Mouse (Mus musculus): ENCODE measurements around the gene Tmem210. TPM values are rescaled to one million over a fixed set of nuclear protein-coding genes. Genes with fewer than 3 reads are reported as not detected.

Gene Tmem210
- polyA plus RNA-seq, 1 experiment from 2014 or later = not detected

DNA sequence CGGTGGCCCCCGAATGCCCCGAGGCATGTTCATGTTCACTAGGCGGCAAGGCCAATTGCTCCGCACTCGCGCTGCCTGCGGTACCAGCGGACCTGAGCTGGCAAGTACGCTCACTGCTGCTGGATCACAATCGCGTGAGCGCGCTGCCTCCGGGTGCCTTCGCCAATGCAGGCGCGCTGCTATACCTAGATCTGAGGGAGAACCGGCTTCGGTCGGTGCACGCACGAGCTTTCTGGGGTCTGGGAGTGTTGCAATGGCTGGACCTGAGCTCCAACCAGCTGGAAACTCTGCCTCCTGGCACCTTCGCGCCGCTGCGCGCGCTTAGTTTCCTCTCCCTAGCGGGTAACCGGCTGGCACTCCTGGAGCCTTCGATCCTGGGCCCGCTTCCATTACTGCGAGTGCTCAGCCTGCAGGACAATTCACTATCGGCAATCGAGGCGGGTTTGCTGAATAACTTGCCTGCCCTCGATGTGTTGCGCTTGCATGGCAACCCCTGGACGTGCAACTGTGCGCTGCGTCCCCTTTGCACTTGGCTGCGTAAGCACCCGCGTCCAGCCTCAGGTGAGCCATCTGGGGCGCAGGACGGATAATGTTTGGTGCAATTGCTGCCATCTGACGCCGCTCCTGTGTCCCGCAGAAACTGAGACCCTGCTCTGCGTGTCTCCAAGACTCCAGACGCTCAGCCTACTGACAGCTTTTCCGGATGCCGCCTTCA lies 2.3 kb downstream of the Tmem210 start:
- peaks cover 12% of the 10 kb centered on the region for H3K36me3 ChIP-seq
- 1% methylated on average over 54 of the region's 54 CpGs for WGBS
- H3K4me1 ChIP-seq = peaks cover 36% of the 10 kb centered on the region
- peak overlapping the region; percentile 61 for H3K4me2 ChIP-seq
- peaks cover 72% of the 10 kb centered on the region for H3K27me3 ChIP-seq
- H3K4me3 ChIP-seq (replicated peaks) = peak overlapping the region; percentile 25
- ATAC-seq (replicated peaks; ENCODE audit: low FRiP score) = no peak
- H3K9ac ChIP-seq = no peak overlapping the region
- H3K9me3 ChIP-seq (replicated peaks) = no peaks in the 10 kb centered on the region
- no peak overlapping the region for H3K27ac ChIP-seq

- H3K27me3 ChIP-seq = peaks cover 77% of the 10 kb centered on the region
- ATAC-seq (replicated peaks; ENCODE audit: low FRiP score) = no peak
- peaks cover 36% of the 10 kb centered on the region for H3K4me1 ChIP-seq
- no peaks in the 10 kb centered on the region for H3K9me3 ChIP-seq (replicated peaks)
- under 1% methylated on average over 18 of the region's 18 CpGs for WGBS
- no peak overlapping the region for H3K9ac ChIP-seq
- peak overlapping the region; percentile 25 for H3K4me3 ChIP-seq (replicated peaks)
- H3K27ac ChIP-seq = no peak overlapping the region
- H3K4me2 ChIP-seq = peak overlapping the region; percentile 61
- H3K36me3 ChIP-seq = peaks cover 7% of the 10 kb centered on the region
These were observed 2.8 kb downstream of the Tmem210 start for GRCm38 (mm10) chr2:25290816-25291130.

GRCm38 (mm10) chr2:25291184-25292053 lies 3.5 kb downstream of the Tmem210 start:
- H3K4me2 ChIP-seq = peak overlapping the region; percentile 61
- peaks cover under 1% of the 10 kb centered on the region; the same call in 1 of the 2 replicates for H3K36me3 ChIP-seq
- 0 out of 2 replicates have a peak, but pooled peaks have one; percentile 16 for ATAC-seq (replicated peaks; ENCODE audit: low FRiP score)
- WGBS = 5% methylated on average over 32 of the region's 32 CpGs
- peaks cover 83% of the 10 kb centered on the region for H3K27me3 ChIP-seq
- H3K27ac ChIP-seq = no peak overlapping the region
- H3K9me3 ChIP-seq (replicated peaks) = no peaks in the 10 kb centered on the region
- H3K9ac ChIP-seq = no peak overlapping the region
- peak overlapping the region; percentile 40 for H3K4me3 ChIP-seq (replicated peaks)
- peaks cover 30% of the 10 kb centered on the region for H3K4me1 ChIP-seq

- H3K4me3 ChIP-seq (replicated peaks) = peak overlapping the region; percentile 40
- H3K4me2 ChIP-seq = peak overlapping the region; percentile 61
- no peaks in the 10 kb centered on the region for H3K36me3 ChIP-seq
- H3K9me3 ChIP-seq (replicated peaks) = no peaks in the 10 kb centered on the region
- H3K4me1 ChIP-seq = peaks cover 30% of the 10 kb centered on the region
- H3K27ac ChIP-seq = no peak overlapping the region
- H3K9ac ChIP-seq = 0 out of 2 replicates have a peak overlapping the region, but pooled peaks have one; percentile 17
- 2% methylated on average over 40 of the region's 43 CpGs for WGBS
- ATAC-seq (replicated peaks; ENCODE audit: low FRiP score) = peak; percentile 23; the same call in 1 of the 2 replicates
- peaks cover 89% of the 10 kb centered on the region for H3K27me3 ChIP-seq
These were observed 4.2 kb downstream of the Tmem210 start for GRCm38 (mm10) chr2:25292054-25292544.

DNA sequence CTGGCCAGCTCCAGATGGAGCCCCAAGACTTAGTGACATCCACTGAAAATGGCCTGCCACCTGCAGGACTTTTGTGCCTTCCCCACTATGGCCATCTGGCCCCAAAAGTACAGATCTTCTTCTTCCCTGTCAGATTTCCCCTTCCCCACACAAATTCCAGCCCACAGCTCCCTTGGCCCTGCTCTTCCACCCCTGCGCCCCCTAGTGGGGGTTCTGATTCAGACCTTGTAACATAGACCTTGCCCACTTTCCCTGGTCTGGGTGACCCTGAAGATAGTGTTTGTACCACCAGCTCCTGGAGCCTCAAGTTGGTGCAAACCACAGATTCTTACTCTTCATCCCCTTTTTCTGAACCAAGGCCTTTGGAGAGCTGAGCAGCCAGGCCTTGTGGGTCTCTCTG lies 4.9 kb downstream of the Tmem210 start:
- Histone ChIP-seq H3K27me3 (peaks cover 91% of the 10 kb centered on the region), H3K4me3 (replicated peaks) (no peak overlapping the region)
- no peak for ATAC-seq (replicated peaks; ENCODE audit: low FRiP score)

GRCm38 (mm10) chr2:25293706-25294105 lies 5.8 kb downstream of the Tmem210 start:
- peaks cover 30% of the 10 kb centered on the region for H3K4me1 ChIP-seq
- H3K27me3 ChIP-seq = peaks cover 83% of the 10 kb centered on the region
- H3K27ac ChIP-seq = no peak overlapping the region
- H3K4me3 ChIP-seq (replicated peaks) = no peak overlapping the region
- 71% methylated on average over 9 of the region's 9 CpGs for WGBS
- H3K9ac ChIP-seq = no peak overlapping the region
- H3K4me2 ChIP-seq = no peak overlapping the region
- H3K36me3 ChIP-seq = no peaks in the 10 kb centered on the region
- no peaks in the 10 kb centered on the region for H3K9me3 ChIP-seq (replicated peaks)
- no peak for ATAC-seq (replicated peaks; ENCODE audit: low FRiP score)

More for the DNA sequence above, 4.9 kb downstream of the Tmem210 start:
- H3K9ac ChIP-seq = 0 out of 2 replicates have a peak overlapping the region, but pooled peaks have one; percentile 17
- H3K36me3 ChIP-seq = no peaks in the 10 kb centered on the region
- H3K4me1 ChIP-seq = peaks cover 30% of the 10 kb centered on the region
- no peaks in the 10 kb centered on the region for H3K9me3 ChIP-seq (replicated peaks)
- no peak overlapping the region for H3K27ac ChIP-seq
- peak overlapping the region; percentile 61; the same call in 1 of the 2 replicates for H3K4me2 ChIP-seq
- WGBS = 5% methylated on average over 1 of the region's 1 CpGs

DNA sequence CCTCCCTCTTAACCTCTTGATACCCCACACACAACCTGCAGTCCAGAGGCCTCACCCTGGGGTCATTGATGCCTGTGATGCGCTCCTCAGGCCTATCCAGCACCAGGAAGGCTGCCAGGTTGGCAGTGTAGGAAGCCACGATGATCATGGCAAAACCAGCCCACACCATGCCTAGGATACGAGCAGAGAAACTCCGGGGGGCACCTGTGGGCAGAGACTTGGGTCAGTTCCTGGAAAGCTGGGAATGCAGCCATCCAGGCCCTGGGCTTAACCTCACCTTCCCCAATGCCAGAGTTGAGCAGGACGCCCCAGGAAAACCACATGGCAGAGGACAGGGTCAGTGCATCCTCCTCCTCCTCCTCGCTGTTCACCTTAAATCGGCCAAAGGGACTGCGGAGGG lies 9.1 kb downstream of the Tmem210 start:
- 72% methylated on average over 8 of the region's 8 CpGs for WGBS
- H3K4me3 ChIP-seq (replicated peaks) = no peak overlapping the region
- H3K27me3 ChIP-seq = peaks cover 52% of the 10 kb centered on the region
- H3K27ac ChIP-seq = no peak overlapping the region
- H3K4me2 ChIP-seq = no peak overlapping the region
- ATAC-seq (replicated peaks; ENCODE audit: low FRiP score) = no peak
- H3K9me3 ChIP-seq (replicated peaks) = no peaks in the 10 kb centered on the region
- H3K36me3 ChIP-seq = no peaks in the 10 kb centered on the region
- H3K4me1 ChIP-seq = peaks cover 8% of the 10 kb centered on the region
- H3K9ac ChIP-seq = no peak overlapping the region

DNA sequence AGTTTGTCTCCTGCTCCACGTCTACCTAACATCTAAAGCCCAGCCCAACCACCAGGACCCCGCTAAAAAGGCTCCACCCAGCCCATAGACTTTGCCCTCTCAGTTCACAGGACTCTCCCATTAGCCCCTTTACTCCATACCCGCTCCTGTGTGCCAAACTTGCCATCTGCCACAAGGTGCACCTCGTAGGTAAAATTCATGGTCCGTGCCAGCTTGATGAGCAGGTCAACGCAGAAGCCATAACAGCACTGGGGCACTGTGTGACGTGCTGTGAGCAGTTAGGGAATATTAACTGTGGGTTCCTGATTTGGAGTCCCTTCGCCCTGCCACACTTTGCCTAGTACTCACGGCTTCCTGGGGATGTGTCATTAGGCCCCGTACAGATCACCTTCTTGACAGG lies 10.1 kb downstream of the Tmem210 start:
- Histone ChIP-seq H3K36me3 (no peaks in the 10 kb centered on the region), H3K9me3 (replicated peaks) (no peaks in the 10 kb centered on the region), H3K9ac (no peak overlapping the region), H3K27ac (no peak overlapping the region), H3K4me3 (replicated peaks) (no peak overlapping the region), H3K27me3 (peaks cover 45% of the 10 kb centered on the region), H3K4me1 (no peaks in the 10 kb centered on the region), H3K4me2 (no peak overlapping the region)
- WGBS = 79% methylated on average over 10 of the region's 10 CpGs
- ATAC-seq (replicated peaks; ENCODE audit: low FRiP score) = no peak

DNA sequence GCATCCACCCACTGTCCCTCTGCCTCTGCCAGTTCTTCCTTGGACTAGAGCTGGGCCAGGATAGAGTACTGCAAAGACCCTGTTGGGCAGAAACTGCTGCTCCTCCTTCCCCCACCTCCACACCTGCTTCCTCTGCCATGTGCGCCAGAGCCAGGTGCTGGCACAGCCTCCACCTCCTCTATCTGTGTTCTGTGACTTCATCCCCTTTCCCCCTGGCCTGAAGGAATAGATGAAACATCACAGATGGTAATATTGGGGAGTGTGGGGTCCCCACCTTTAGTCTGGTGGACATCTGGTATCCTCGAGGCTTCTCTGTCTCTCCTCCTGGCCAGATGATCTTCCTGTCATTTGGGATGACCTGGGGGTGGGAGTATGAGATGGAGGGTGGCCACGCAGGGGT lies 15.5 kb downstream of the Tmem210 start:
- WGBS = 77% methylated on average over 3 of the region's 3 CpGs
- Histone ChIP-seq H3K27ac (no peak overlapping the region), H3K36me3 (no peaks in the 10 kb centered on the region), H3K9ac (no peak overlapping the region), H3K4me1 (peaks cover 11% of the 10 kb centered on the region), H3K9me3 (replicated peaks) (no peaks in the 10 kb centered on the region), H3K4me2 (no peak overlapping the region), H3K27me3 (peaks cover 54% of the 10 kb centered on the region), H3K4me3 (replicated peaks) (no peak overlapping the region)
- ATAC-seq (replicated peaks; ENCODE audit: low FRiP score) = no peak

GRCm38 (mm10) chr2:25303931-25304656 lies 16.1 kb downstream of the Tmem210 start:
- Histone ChIP-seq H3K27me3 (peaks cover 61% of the 10 kb centered on the region), H3K4me3 (replicated peaks) (peak overlapping the region; percentile 46)

GRCm38 (mm10) chr2:25304657-25305541 lies 17.0 kb downstream of the Tmem210 start:
- peak overlapping the region; percentile 69 for H3K4me2 ChIP-seq
- H3K9ac ChIP-seq = no peak overlapping the region
- H3K4me3 ChIP-seq (replicated peaks) = peak overlapping the region; percentile 46
- no peaks in the 10 kb centered on the region for H3K9me3 ChIP-seq (replicated peaks)
- H3K4me1 ChIP-seq = peaks cover 11% of the 10 kb centered on the region
- H3K27me3 ChIP-seq = peaks cover 68% of the 10 kb centered on the region
- no peak overlapping the region for H3K27ac ChIP-seq
- WGBS = 2% methylated on average over 44 of the region's 45 CpGs
- no peaks in the 10 kb centered on the region for H3K36me3 ChIP-seq
- ATAC-seq (replicated peaks; ENCODE audit: low FRiP score) = no peak; the same call in 1 of the 2 replicates

More at GRCm38 (mm10) chr2:25303931-25304656, 16.1 kb downstream of the Tmem210 start:
- ATAC-seq (replicated peaks; ENCODE audit: low FRiP score) = no peak
- Histone ChIP-seq H3K9me3 (replicated peaks) (no peaks in the 10 kb centered on the region), H3K4me2 (peak overlapping the region; percentile 69), H3K9ac (no peak overlapping the region), H3K36me3 (no peaks in the 10 kb centered on the region), H3K4me1 (peaks cover 11% of the 10 kb centered on the region), H3K27ac (no peak overlapping the region)
- 76% methylated on average over 7 of the region's 7 CpGs for WGBS

Measured in kidney, embryonic 15.5 days (tissue).